Mouse (Mus musculus) heart, adult 2 months (tissue): Measurements from ENCODE around the gene Zfhx3. TPM values are rescaled to one million over a fixed set of nuclear protein-coding genes. Genes with fewer than 3 reads are reported as not detected.

Source experiments
- DNase-seq, 2 experiments: peaks; one replicate each; pipeline ENCODE4 v3.0.0; 2021
- H3K27ac ChIP-seq: fragments of 200-600 bp; 2 replicates; pipeline ENCODE4 v1.8.1; 2022
- H3K27me3 ChIP-seq: fragments of 200-500 bp; 2 replicates; pipeline ENCODE4 v1.6.1; 2012; ENCODE audit warnings: mild to moderate bottlenecking, low read length, inconsistent platforms, mixed read lengths; ENCODE audit not compliant: control insufficient read depth, insufficient read depth
- H3K36me3 ChIP-seq: fragments of 200-500 bp; 2 replicates; pipeline ENCODE4 v1.6.1; 2012; ENCODE audit warnings: low read length, inconsistent platforms; ENCODE audit not compliant: control insufficient read depth, insufficient read depth
- H3K4me1 ChIP-seq: fragments of 200-500 bp; 2 replicates; pipeline ENCODE4 v1.6.1; 2011; ENCODE audit warnings: low read length; ENCODE audit not compliant: control insufficient read depth, insufficient read depth
- H3K4me3 ChIP-seq: fragments of 200-600 bp; 2 replicates; pipeline ENCODE4 v1.8.1; 2022
- H3K79me2 ChIP-seq: fragments of 200-500 bp; replicated peaks from 2 replicates; pipeline ENCODE4 v1.6.1; 2012; ENCODE audit warnings: mild to moderate bottlenecking, inconsistent platforms, low read length, moderate library complexity, mixed read lengths; ENCODE audit not compliant: control insufficient read depth, insufficient read depth
- H3K9ac ChIP-seq: fragments of 200-500 bp; 2 replicates; pipeline ENCODE4 v1.6.1; 2012; ENCODE audit warnings: low read depth, mild to moderate bottlenecking, control low read depth, inconsistent platforms, low read length, mixed read lengths
- CTCF ChIP-seq: fragments of 200-600 bp; IDR thresholded peaks from 2 replicates; pipeline ENCODE4 v1.8.1; 2022; ENCODE audit warnings: antibody characterized with exemption, mild to moderate bottlenecking, moderate library complexity
- EP300 ChIP-seq: fragments of 200-500 bp; IDR thresholded peaks from 2 replicates; pipeline ENCODE4 v1.6.1; 2011; ENCODE audit warnings: low read depth, low read length, control low read depth; ENCODE audit not compliant: insufficient read depth
- POLR2A ChIP-seq: fragments of 200-500 bp; IDR thresholded peaks from 2 replicates; pipeline ENCODE4 v1.6.1; 2011; ENCODE audit warnings: mild to moderate bottlenecking, low read depth, low read length, control low read depth; ENCODE audit not compliant: insufficient read depth
- WGBS: fragments of 180-500 bp; shearing (Covaris S2); methylation state at CpG from one replicate; pipeline ENCODE4 v1.1.7; 2018; 5-methylcytosine and 5-hydroxymethylcytosine counted together
- intact Hi-C: fragments of 180-260 bp; cut with DNase I; formaldehyde crosslinking; loops from one replicate; pipeline ENCODE4 v1.15.1; 2025
- polyA plus RNA-seq: library from polyadenylated mRNA; depleted of rRNA; stranded (reverse); fragments of >200 nt; gene quantifications from 2 replicates; pipeline ENCODE4 v1.2.3, GENCODE M21; 2012
- total RNA-seq, 2 experiments: library from RNA; stranded (reverse); gene quantifications; 2 replicates each; pipeline ENCODE4 v1.2.3; 2021

The Zfhx3 gene
- total and polyA plus RNA-seq, 3 experiments, result 1.8 to 8.3 (median 6.9) TPM

DNA sequence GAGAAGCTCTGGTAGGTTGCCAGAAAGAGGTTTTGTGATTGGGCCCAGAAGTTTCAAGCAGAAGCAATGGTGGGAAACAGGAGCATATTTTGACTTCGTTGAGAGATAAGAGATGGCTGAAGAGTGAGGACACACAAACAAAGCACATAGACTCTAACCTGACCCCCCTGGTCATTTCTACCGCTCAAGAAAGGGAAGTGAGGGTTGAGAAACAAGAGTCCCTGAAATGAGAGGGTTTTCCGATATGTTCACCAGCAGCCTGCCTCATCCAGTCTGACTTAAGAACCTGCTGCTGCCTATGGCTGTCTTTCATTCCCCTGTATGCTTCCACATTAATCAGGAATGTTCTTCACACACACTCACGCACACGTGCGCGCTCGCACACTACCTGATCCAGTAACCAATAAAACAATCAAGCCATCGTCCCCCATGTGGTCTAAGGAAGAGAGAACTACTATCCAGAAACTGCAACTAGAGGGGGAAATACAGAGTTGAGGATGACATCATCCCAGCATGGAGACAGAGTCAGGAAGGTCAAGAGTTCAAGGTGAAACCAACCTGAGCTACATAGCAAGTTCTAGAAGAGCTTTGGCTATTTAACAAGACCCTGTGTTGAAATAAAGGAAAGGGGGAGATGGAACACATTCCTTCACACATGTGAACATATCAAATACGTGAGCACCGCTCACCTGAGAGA, 649.7 kb downstream of the Zfhx3 start:
- H3K79me2 ChIP-seq, result no peaks in the 10 kb centered on the region
- H3K4me1 ChIP-seq, result peaks cover 8% of the 10 kb centered on the region
- WGBS, result 87% methylated on average over 11 of the region's 11 CpGs
- no peaks in the 10 kb centered on the region for H3K27me3 ChIP-seq
- TF ChIP-seq EP300 (no peak), CTCF (no peak), POLR2A (no peak)
- intact Hi-C loops, result no loop called here
- H3K36me3 ChIP-seq, result no peaks in the 10 kb centered on the region
- H3K9ac ChIP-seq, result no peak overlapping the region
- H3K27ac ChIP-seq, result no peak overlapping the region
- no peak overlapping the region for H3K4me3 ChIP-seq
- DNase-seq, result no peak

DNA sequence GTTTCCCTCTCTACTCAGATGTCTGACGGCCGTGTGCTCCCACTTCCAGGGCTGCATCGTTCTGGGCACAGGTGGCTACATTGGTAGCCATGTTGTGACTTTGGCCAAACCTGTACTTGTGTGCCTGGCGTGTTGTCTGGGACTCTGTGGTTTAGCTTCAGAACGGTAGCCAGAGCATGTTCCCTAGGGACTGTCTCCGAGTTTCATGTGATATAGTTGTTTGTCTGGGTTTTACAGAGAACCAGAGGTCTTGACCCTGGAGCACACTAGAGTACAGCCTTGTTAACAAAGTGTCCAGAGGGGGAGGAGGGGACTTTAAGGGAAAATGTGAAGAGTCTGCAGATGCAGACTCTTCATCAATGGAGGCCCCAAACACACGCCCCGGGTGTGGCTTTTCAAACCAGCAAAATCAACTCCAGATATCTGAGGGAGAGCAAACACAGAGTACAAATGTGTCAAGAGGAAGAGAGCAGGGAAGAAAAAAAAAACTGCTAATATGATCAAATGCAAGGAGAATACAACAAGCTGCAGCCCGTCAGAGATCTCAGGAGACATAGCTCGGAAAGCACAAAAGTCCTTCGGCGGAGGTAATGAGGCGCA, 650.6 kb downstream of the Zfhx3 start:
- Histone ChIP-seq H3K27ac (no peak overlapping the region), H3K4me1 (peaks cover 8% of the 10 kb centered on the region), H3K36me3 (no peaks in the 10 kb centered on the region), H3K4me3 (no peak overlapping the region), H3K9ac (no peak overlapping the region), H3K27me3 (no peaks in the 10 kb centered on the region), H3K79me2 (no peaks in the 10 kb centered on the region)
- 73% methylated on average over 13 of the region's 13 CpGs for WGBS
- no peak for DNase-seq
- intact Hi-C loops, result no loop called here
- TF ChIP-seq POLR2A, result no peak
- no peak for TF ChIP-seq CTCF
- TF ChIP-seq EP300, result no peak

DNA sequence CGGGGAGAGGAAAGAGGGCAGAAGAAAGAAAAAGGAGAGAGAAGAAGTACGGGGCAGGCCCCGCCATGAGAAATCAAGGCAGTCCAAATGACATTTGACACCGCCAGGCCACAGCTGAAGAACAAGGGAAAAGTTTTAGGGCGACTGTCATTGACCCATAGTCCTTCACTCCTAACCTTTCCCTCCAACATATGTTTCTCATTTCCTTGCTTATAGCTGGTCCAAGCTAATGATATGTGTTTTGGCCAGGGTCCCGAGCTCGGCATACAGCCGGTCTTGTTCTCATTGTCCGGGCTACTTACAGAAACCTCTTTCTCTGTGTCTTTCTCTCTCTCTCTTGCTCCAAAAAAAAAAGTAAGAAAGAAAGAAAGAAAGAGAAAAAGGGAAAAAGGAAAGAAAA, 651.4 kb downstream of the Zfhx3 start:
- Histone ChIP-seq H3K27ac (no peak overlapping the region; the same call in 1 of the 2 replicates), H3K4me3 (no peak overlapping the region), H3K27me3 (no peaks in the 10 kb centered on the region), H3K36me3 (no peaks in the 10 kb centered on the region), H3K9ac (no peak overlapping the region), H3K79me2 (no peaks in the 10 kb centered on the region), H3K4me1 (peaks cover 8% of the 10 kb centered on the region)
- no peak for DNase-seq
- TF ChIP-seq CTCF, result no peak
- intact Hi-C loops, result no loop called here
- 67% methylated on average over 9 of the region's 9 CpGs for WGBS

DNA sequence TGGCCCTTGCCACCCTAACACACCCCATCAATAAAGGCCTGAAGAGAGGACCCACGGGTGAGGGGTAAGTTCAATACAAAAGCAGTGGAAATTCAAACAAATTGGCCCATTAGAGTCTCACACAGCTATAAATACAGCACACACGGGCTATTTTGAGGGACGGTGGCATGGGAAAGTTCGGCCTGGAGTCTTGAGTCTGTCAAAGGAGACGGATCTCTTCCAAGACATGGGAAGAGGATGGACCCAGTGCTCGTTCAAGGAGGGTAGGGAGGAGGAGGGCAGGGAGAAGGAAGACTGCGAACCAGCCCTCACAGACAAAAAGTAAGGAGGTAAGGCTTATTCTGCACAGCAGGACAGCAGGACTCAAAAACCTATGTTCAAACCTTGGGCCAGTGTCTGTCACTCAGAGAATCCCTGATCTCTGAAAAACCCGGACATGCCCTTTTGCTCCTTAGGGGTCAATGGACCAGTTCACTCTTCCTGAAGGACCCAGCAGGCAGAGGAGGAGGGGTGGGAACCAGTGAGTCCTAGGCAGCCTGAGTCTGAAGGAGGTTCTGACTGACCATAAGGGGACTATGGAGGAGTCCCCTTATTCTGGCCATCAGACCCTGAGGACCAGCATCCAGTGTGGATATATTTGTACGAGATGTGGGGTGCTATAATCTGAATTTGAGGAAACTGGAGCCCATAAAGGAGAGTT, 652.1 kb downstream of the Zfhx3 start:
- H3K4me1 ChIP-seq, result peaks cover 8% of the 10 kb centered on the region
- TF ChIP-seq CTCF (no peak), POLR2A (no peak), EP300 (no peak)
- H3K79me2 ChIP-seq, result no peaks in the 10 kb centered on the region
- no peak overlapping the region for H3K4me3 ChIP-seq
- peak overlapping the region; percentile 30 for H3K27ac ChIP-seq
- H3K9ac ChIP-seq, result no peak overlapping the region
- H3K36me3 ChIP-seq, result no peaks in the 10 kb centered on the region
- intact Hi-C loops, result loop anchor here (5.0 kb wide), 2 partner anchors 53 to 98 kb away; no protein-coding TSS in a partner anchor
- no peaks in the 10 kb centered on the region for H3K27me3 ChIP-seq
- no peak for DNase-seq
- WGBS, result 77% methylated on average over 9 of the region's 9 CpGs

DNA sequence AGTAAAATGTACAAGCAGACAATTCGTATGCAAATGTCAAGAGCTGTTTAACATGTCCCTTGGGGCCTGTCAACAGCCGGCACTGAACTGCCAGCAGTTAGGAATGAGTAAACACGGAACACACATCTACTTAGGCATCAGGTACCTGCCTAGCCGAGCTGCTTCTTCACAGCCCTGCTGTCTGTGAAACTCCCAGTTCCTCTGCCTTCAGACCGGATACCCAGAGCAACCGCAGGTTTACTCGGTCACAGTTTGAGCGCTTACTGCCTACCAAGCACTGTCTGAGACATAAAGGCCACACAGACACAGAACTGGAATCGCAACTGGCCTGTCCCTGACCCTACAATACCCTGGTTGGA, 652.6 kb downstream of the Zfhx3 start:
- intact Hi-C loops, result loop anchor here (5.0 kb wide), 2 partner anchors 52 to 97 kb away; no protein-coding TSS in a partner anchor
- peak overlapping the region; percentile 30 for H3K27ac ChIP-seq
- WGBS, result 69% methylated on average over 9 of the region's 9 CpGs

More for the DNA sequence above, 652.6 kb downstream of the Zfhx3 start:
- no peaks in the 10 kb centered on the region for H3K27me3 ChIP-seq
- DNase-seq, result no peak
- no peak overlapping the region for H3K9ac ChIP-seq
- H3K4me1 ChIP-seq, result peaks cover 8% of the 10 kb centered on the region
- TF ChIP-seq EP300, result no peak
- TF ChIP-seq POLR2A, result no peak
- no peak for TF ChIP-seq CTCF
- no peak overlapping the region for H3K4me3 ChIP-seq
- no peaks in the 10 kb centered on the region for H3K36me3 ChIP-seq
- no peaks in the 10 kb centered on the region for H3K79me2 ChIP-seq
